Mouse (Mus musculus) G1E (cell line): ENCODE data around the gene Cnot4. TPM values are rescaled to one million over a fixed set of nuclear protein-coding genes. Genes with fewer than 3 reads are reported as not detected.

Experiments used
- ATAC-seq: 2 replicates; pipeline ENCODE4 v1.8.0; 2016; ENCODE audit warnings: mild to moderate bottlenecking; ENCODE audit not compliant: insufficient number of reproducible peaks, poor library complexity, low FRiP score, severe bottlenecking; ENCODE audit errors: extremely low read depth
- DNase-seq: peaks from one replicate; pipeline ENCODE4 v3.0.0; 2012; ENCODE audit warnings: low spot score
- H3K27me3 ChIP-seq: 2 replicates; pipeline ENCODE4 v1.6.1; 2012; ENCODE audit warnings: mild to moderate bottlenecking, low read length, inconsistent platforms; ENCODE audit not compliant: insufficient read depth
- H3K36me3 ChIP-seq: replicated peaks from 2 replicates; pipeline ENCODE3; 2012; ENCODE audit warnings: mild to moderate bottlenecking, inconsistent platforms
- H3K4me1 ChIP-seq: 2 replicates; pipeline ENCODE4 v1.6.1; 2012; ENCODE audit warnings: low read depth, low read length, inconsistent platforms, mixed read lengths; ENCODE audit not compliant: insufficient read depth
- H3K4me3 ChIP-seq: 2 replicates; pipeline ENCODE4 v1.5.1; 2012; ENCODE audit warnings: low read depth, mild to moderate bottlenecking, inconsistent platforms, low read length, moderate library complexity, mixed read lengths
- H3K9me3 ChIP-seq: replicated peaks from 2 replicates; pipeline ENCODE4 v1.6.1; 2012; ENCODE audit warnings: inconsistent platforms
- CTCF ChIP-seq: IDR thresholded peaks from 2 replicates; pipeline ENCODE4 v1.5.1; 2012; ENCODE audit warnings: low read depth, low read length, inconsistent platforms, mixed read lengths
- GATA1 ChIP-seq: IDR thresholded peaks from 2 replicates; pipeline ENCODE4 v1.6.1; 2012; ENCODE audit warnings: borderline replicate concordance, low read length, inconsistent platforms, mixed read lengths
- GATA2 ChIP-seq: IDR thresholded peaks from 2 replicates; pipeline ENCODE4 v1.6.1; 2012; ENCODE audit warnings: low read depth, low read length, inconsistent platforms, borderline replicate concordance
- POLR2AphosphoS5 ChIP-seq: IDR thresholded peaks from 2 replicates; pipeline ENCODE4 v1.6.1; 2012; ENCODE audit warnings: low read depth, low read length, inconsistent platforms; ENCODE audit not compliant: insufficient replicate concordance
- TAL1 ChIP-seq: conservative IDR thresholded peaks from 2 replicates; pipeline ENCODE4 v1.6.1; 2012; ENCODE audit warnings: low read depth, low read length, inconsistent platforms, mixed read lengths
- polyA plus RNA-seq: library from polyadenylated mRNA; stranded (reverse); fragments of >175 nt; gene quantifications from 2 replicates; pipeline ENCODE4 v1.2.3, GENCODE M21; 2012
- total RNA-seq, 2 experiments: library from RNA; stranded (forward) in 1 of 2; stranded (reverse) in 1 of 2; fragments of 200-1000 nt in 1 of 2; fragments of >200 nt in 1 of 2; fragmentation: Nextera tagmentation in 1 of 2; gene quantifications; 2 replicates each; pipeline ENCODE4 v1.2.3; 2014 to 2017

Gene Cnot4
- total and polyA plus RNA-seq, 3 experiments: 7.5 to 92.4 (median 28.7) TPM

DNA sequence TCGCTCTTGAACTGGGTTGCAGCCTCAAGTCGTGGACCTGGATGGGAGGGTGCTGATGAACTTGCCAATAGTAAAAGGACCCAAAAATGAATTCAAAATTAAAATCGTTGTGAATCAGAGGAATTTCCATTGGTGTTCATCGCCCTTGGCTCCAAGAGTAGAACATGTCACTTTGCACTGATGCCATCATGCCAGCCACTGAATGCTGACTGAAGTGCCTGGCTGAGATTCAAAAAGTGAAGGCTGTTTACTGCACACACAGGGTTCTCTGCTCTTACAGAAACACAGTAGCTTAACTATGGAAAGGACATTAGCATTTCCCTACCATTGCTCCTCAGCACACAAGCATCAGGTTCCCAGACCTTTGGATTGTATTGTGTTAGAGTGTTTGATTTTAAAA, 137.0 kb downstream of the Cnot4 start:
- Histone ChIP-seq H3K4me1 (peaks cover 9% of the 10 kb centered on the region), H3K9me3 (no peaks in the 10 kb centered on the region), H3K4me3 (no peak overlapping the region), H3K27me3 (peaks cover 24% of the 10 kb centered on the region), H3K36me3 (no peaks in the 10 kb centered on the region)
- TF ChIP-seq CTCF: no peak
- no peak for TF ChIP-seq POLR2AphosphoS5
- no peak for TF ChIP-seq GATA1
- no peak for TF ChIP-seq GATA2
- no peak for TF ChIP-seq TAL1
- no peak for ATAC-seq
- DNase-seq: no peak

DNA sequence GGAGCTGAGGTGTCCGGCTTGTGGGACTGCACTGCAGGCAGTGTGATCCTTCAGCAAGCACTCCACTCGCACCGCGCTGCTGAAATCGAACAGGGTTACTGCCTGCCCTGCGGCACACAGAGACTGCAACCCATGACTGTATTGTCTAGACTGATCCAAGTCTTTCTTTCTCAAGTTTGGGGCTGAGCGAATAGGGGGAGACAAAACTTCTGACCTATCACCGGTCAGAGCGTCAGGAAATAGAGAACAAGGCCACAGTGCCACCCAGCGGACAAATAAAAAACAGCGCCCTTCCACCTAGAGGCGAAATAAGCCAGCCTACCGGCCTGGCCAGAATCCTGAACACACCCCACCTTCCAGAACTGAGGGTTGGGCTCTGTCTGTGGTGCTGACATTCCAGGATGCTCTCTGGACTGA, 138.3 kb downstream of the Cnot4 start:
- Histone ChIP-seq H3K9me3 (no peaks in the 10 kb centered on the region), H3K27me3 (peaks cover 21% of the 10 kb centered on the region), H3K4me3 (peak overlapping the region; percentile 54; the same call in 1 of the 2 replicates), H3K36me3 (no peaks in the 10 kb centered on the region), H3K4me1 (peaks cover 9% of the 10 kb centered on the region)
- TF ChIP-seq CTCF (peak; percentile 60; the same call in 1 of the 2 replicates), GATA1 (no peak)
- ATAC-seq (peak; percentile 63; the same call in 1 of the 2 replicates), DNase-seq (peak; percentile 52)

- Histone ChIP-seq H3K36me3 (no peaks in the 10 kb centered on the region), H3K9me3 (no peaks in the 10 kb centered on the region), H3K27me3 (peaks cover 21% of the 10 kb centered on the region), H3K4me3 (peak overlapping the region; percentile 54; the same call in 1 of the 2 replicates), H3K4me1 (peaks cover 9% of the 10 kb centered on the region)
- ATAC-seq (no peak), DNase-seq (no peak)
- TF ChIP-seq GATA2: no peak
- TF ChIP-seq POLR2AphosphoS5: no peak
- no peak for TF ChIP-seq CTCF
- TF ChIP-seq TAL1: no peak
- TF ChIP-seq GATA1: no peak
Measured at GRCm38 (mm10) chr6:34994692-34995091, 138.8 kb downstream of the Cnot4 start.

- ATAC-seq (no peak), DNase-seq (no peak)
- H3K4me3 ChIP-seq: no peak overlapping the region
- H3K36me3 ChIP-seq: no peaks in the 10 kb centered on the region
- peaks cover 16% of the 10 kb centered on the region for H3K27me3 ChIP-seq
- TF ChIP-seq TAL1 (no peak), GATA2 (no peak), GATA1 (no peak), CTCF (no peak), POLR2AphosphoS5 (no peak)
- H3K9me3 ChIP-seq: no peaks in the 10 kb centered on the region
- no peaks in the 10 kb centered on the region for H3K4me1 ChIP-seq
Measured at GRCm38 (mm10) chr6:34989263-34989662, 144.3 kb downstream of the Cnot4 start.

DNA sequence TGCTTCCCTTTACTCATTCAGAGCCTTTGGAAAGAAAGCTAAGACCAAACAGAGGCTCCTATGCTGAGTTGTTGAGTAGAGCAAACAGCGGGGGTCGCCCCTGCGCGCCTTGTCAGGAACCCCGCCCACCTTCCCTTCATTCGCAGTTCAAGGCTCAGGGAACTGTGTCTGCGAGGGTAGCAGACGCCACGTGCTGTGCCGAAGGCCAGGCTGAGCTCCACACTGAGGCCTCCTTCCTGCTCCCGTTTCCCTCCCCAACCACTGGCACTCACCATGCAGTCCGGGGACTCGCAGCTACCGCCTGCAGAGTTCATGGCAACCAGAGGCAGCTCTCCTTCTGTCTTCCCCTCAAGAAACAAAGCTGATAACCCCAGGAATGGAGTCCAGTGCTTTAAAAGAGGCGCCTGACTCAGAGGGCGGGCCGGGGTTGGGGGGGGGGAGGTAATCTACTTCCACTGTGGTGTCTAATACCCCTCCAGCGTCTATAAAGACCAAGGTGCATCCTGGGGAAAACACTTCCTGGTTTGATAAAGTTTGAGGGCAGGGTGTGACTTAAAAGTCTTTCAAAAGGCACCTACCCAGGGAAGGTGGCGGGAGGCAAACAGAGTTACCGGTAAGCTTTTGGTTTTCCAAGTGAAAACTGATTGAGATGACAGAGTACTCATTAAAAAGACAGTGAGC, 145.3 kb downstream of the Cnot4 start, which contains the start of gene Slc23a4:
Gene Slc23a4 (minus strand): TSS at position 324 of the 681 bp plus-strand sequence.
- Histone ChIP-seq H3K4me3 (no peak within 1 kb of the TSS), H3K9me3 (no peaks in the 10 kb centered on the region), H3K27me3 (peaks cover 20% of the 10 kb centered on the region), H3K36me3 (no peaks in the 10 kb centered on the region), H3K4me1 (no peaks in the 10 kb centered on the region)
- DNase-seq (no peak), ATAC-seq (no peak)
- TF ChIP-seq GATA2 (no peak), TAL1 (no peak), GATA1 (no peak), POLR2AphosphoS5 (no peak), CTCF (no peak)

DNA sequence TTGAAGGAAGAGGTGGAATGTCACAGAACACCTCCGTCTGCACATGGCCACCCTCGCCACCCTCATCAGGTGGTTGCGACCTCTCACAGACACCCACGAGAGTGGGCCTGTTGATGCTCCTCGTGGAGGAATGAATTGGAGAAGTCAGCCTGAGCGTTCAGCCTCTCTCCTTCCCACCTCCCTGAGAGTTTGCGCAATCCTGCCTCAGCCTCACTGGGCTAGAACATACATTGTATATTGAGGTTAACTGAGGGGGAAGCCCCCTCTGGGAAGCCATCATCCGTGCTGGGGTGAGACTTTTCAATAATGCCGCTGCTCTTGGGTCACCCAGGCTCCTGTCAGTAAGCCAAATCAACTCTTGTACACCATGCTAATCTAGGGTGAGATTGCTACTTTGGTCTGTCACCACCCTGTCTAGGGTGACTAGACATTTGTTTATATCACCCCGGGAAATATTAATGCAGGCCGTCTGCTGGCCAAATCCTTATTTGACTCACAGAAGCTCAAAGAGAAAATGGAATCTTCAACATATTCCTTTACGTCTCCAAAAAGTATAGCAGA, 146.4 kb downstream of the Cnot4 start:
- H3K27me3 ChIP-seq: peaks cover 16% of the 10 kb centered on the region
- no peak overlapping the region for H3K4me3 ChIP-seq
- no peak for ATAC-seq
- H3K36me3 ChIP-seq: no peaks in the 10 kb centered on the region
- no peaks in the 10 kb centered on the region for H3K9me3 ChIP-seq
- H3K4me1 ChIP-seq: no peaks in the 10 kb centered on the region
- no peak for DNase-seq
- TF ChIP-seq GATA2: no peak
